Mouse (Mus musculus) megakaryocyte-erythroid progenitor cell, adult 5-6 weeks (primary cell): ENCODE data around the gene Olfr139. TPM values are rescaled to one million over a fixed set of nuclear protein-coding genes. Genes with fewer than 3 reads are reported as not detected.

ENCODE experiments used
- ATAC-seq: replicated peaks from 2 replicates; pipeline ENCODE4 v1.8.0; 2016; ENCODE audit warnings: mild to moderate bottlenecking, inconsistent platforms; ENCODE audit not compliant: severe bottlenecking, poor library complexity, low FRiP score, low TSS enrichment
- total RNA-seq, 2 experiments: library from RNA; stranded (forward) in 1 of 2; stranded (reverse) in 1 of 2; fragments of 200-1000, 215-1000 nt in 1 of 2; fragments of >200 nt in 1 of 2; fragmentation: Nextera tagmentation in 1 of 2; gene quantifications; 2 replicates each; pipeline ENCODE4 v1.2.3; 2014 to 2017

Olfr139 gene
- total RNA-seq (2014; fragmentation: Nextera tagmentation) (not detected in 2 replicates), total RNA-seq (2017) (not detected in 2 replicates)

- no peak for ATAC-seq
Measured at GRCm38 (mm10) chr11:74056451-74056850, at the start of gene Olfr139, which contains the start of gene Olfr399. Gene Olfr139, minus strand, starts transcription at chr11:74056551. Gene Olfr399, minus strand, starts transcription at chr11:74056615.

GRCm38 (mm10) chr11:74105066-74105465 is 48.7 kb upstream of the Olfr139 start:
- ATAC-seq, result no peak

GRCm38 (mm10) chr11:74101507-74101906 is 45.2 kb upstream of the Olfr139 start:
- no peak for ATAC-seq

GRCm38 (mm10) chr11:74100724-74101123 is 44.4 kb upstream of the Olfr139 start:
- no peak for ATAC-seq

GRCm38 (mm10) chr11:74069655-74070054 is 13.3 kb upstream of the Olfr139 start, which contains the start of gene Zfp616:
Gene Zfp616, plus strand, starts transcription at chr11:74069955.
- ATAC-seq, result no peak

- no peak for ATAC-seq
Measured at GRCm38 (mm10) chr11:74051347-74051746, 5.0 kb downstream of the Olfr139 start.

Other genes starting within 250 kb of the Olfr139 start
- not detected in 2 replicates for gene Olfr392, start 239.5 kb downstream of the Olfr139 start, total RNA-seq (2014; fragmentation: Nextera tagmentation)
- gene Olfr392, start 239.5 kb downstream of the Olfr139 start, total RNA-seq (2017), result not detected in 2 replicates
- gene Olfr393, start 205.1 kb downstream of the Olfr139 start, total RNA-seq (2014; fragmentation: Nextera tagmentation), result not detected in 2 replicates
- not detected in 2 replicates for gene Olfr393, start 205.1 kb downstream of the Olfr139 start, total RNA-seq (2017)
- gene Olfr394, start 165.8 kb downstream of the Olfr139 start, total RNA-seq (2014; fragmentation: Nextera tagmentation), result not detected in 2 replicates
- gene Olfr394, start 165.8 kb downstream of the Olfr139 start, total RNA-seq (2017), result not detected in 2 replicates
- not detected in 2 replicates for gene Olfr395, start 147.3 kb downstream of the Olfr139 start, total RNA-seq (2014; fragmentation: Nextera tagmentation)
- not detected in 2 replicates for gene Olfr395, start 147.3 kb downstream of the Olfr139 start, total RNA-seq (2017)
- gene Olfr23, start 119.9 kb downstream of the Olfr139 start, total RNA-seq (2014; fragmentation: Nextera tagmentation), result not detected in 2 replicates
- gene Olfr23, start 119.9 kb downstream of the Olfr139 start, total RNA-seq (2017), result not detected in 2 replicates
- gene Olfr397, start 95.7 kb downstream of the Olfr139 start, total RNA-seq (2014; fragmentation: Nextera tagmentation), result not detected in 2 replicates
- gene Olfr397, start 95.7 kb downstream of the Olfr139 start, total RNA-seq (2017), result not detected in 2 replicates
- not detected in 2 replicates for gene Olfr398, start 66.1 kb downstream of the Olfr139 start, total RNA-seq (2014; fragmentation: Nextera tagmentation)
- not detected in 2 replicates for gene Olfr398, start 66.1 kb downstream of the Olfr139 start, total RNA-seq (2017)
- not detected in 2 replicates for gene Olfr399, start 64 bp upstream of the Olfr139 start, total RNA-seq (2014; fragmentation: Nextera tagmentation)
- not detected in 2 replicates for gene Olfr399, start 64 bp upstream of the Olfr139 start, total RNA-seq (2017)
- gene Zfp616, start 13.4 kb upstream of the Olfr139 start, total RNA-seq (2014; fragmentation: Nextera tagmentation), result not detected in 2 replicates
- not detected in 2 replicates for gene Zfp616, start 13.4 kb upstream of the Olfr139 start, total RNA-seq (2017)
- not detected in 2 replicates for gene Olfr401, start 57.2 kb upstream of the Olfr139 start, total RNA-seq (2014; fragmentation: Nextera tagmentation)
- not detected in 2 replicates for gene Olfr401, start 57.2 kb upstream of the Olfr139 start, total RNA-seq (2017)
- not detected in 2 replicates for gene Olfr402, start 97.0 kb upstream of the Olfr139 start, total RNA-seq (2014; fragmentation: Nextera tagmentation)
- gene Olfr402, start 97.0 kb upstream of the Olfr139 start, total RNA-seq (2017), result not detected in 2 replicates
- gene Olfr403, start 129.7 kb upstream of the Olfr139 start, total RNA-seq (2014; fragmentation: Nextera tagmentation), result not detected in 2 replicates
- not detected in 2 replicates for gene Olfr403, start 129.7 kb upstream of the Olfr139 start, total RNA-seq (2017)
- not detected in 2 replicates for gene Olfr43, start 154.8 kb upstream of the Olfr139 start, total RNA-seq (2014; fragmentation: Nextera tagmentation)
- gene Olfr43, start 154.8 kb upstream of the Olfr139 start, total RNA-seq (2017), result not detected in 2 replicates
- gene Olfr406, start 203.3 kb upstream of the Olfr139 start, total RNA-seq (2014; fragmentation: Nextera tagmentation), result not detected in 2 replicates
- not detected in 2 replicates for gene Olfr406, start 203.3 kb upstream of the Olfr139 start, total RNA-seq (2017)
- not detected in 2 replicates for gene Olfr59, start 227.2 kb upstream of the Olfr139 start, total RNA-seq (2014; fragmentation: Nextera tagmentation)
- not detected in 2 replicates for gene Olfr59, start 227.2 kb upstream of the Olfr139 start, total RNA-seq (2017)